In genomic region chr6:87158062-87158623, GRCm38 (mm10) we compare ENCODE assay signal across 33 mouse cellular contexts. TPM values are rescaled to one million over a fixed set of nuclear protein-coding genes. Genes with fewer than 3 reads are reported as not detected.
DNase-seq lines count a peak whose midpoint lies in the region; ATAC-seq and TF ChIP-seq lines count a peak whose summit lies in the region.
"Had no signal": no experiment of that assay in that cellular context is flagged by ENCODE, and none has a peak within 500 bp of the region (broad histone marks: within the 10 kb centered on the region; RNA-seq: fewer than 3 reads in every experiment).

No protein-coding gene starts in this region.

- H3K27me3 ChIP-seq in forebrain, embryonic 14.5 days (replicated peaks; ENCODE audit: control insufficient read depth, insufficient read depth, low read length) = no peaks in the 10 kb centered on the region
- H3K27me3 ChIP-seq in forebrain, embryonic 10.5 days (ENCODE audit: poor library complexity, severe bottlenecking) = no peaks in the 10 kb centered on the region
- H3K27me3 ChIP-seq: intestine, embryonic 15.5 days; midbrain, embryonic 12.5 days; neural tube, embryonic 13.5 days had no signal

- peak; percentile 48 for DNase-seq in forebrain, embryonic 14.5 days (ENCODE audit: low spot score)
- no peak for DNase-seq in forebrain, embryonic 10.5 days (ENCODE audit: extremely low spot score, low spot score)
- peak in 1 of 2 experiments; percentile 47 for DNase-seq in layer of hippocampus, adult 2 months (ENCODE audit: low spot score in 2 of 2)
- no peak for DNase-seq in layer of hippocampus, postnatal 10 days (ENCODE audit: low spot score in 2 of 2)
- DNase-seq in telencephalon, adult 2 months (ENCODE audit: low read depth, low spot score) = peak; percentile 54
- no peak for DNase-seq in liver
- DNase-seq: adrenal gland, postnatal 25 days; cerebellum, adult 9-10 months; gastrocnemius, postnatal 36 days; heart, postnatal 14 days; kidney, adult 2 months; kidney, postnatal 36 days; lung, postnatal 4 days; right cerebral cortex, postnatal 4 days; thymus, adult 2 months; thymus, postnatal 36 days had no signal

- H3K4me2 ChIP-seq in forebrain, embryonic 14.5 days (ENCODE audit: low read length) = no peak overlapping the region
- H3K4me2 ChIP-seq: intestine, embryonic 15.5 days; midbrain, embryonic 12.5 days; neural tube, embryonic 13.5 days had no signal

- no peaks in the 10 kb centered on the region for H3K9me3 ChIP-seq in forebrain, embryonic 14.5 days (replicated peaks; ENCODE audit: control insufficient read depth, low read length)
- no peaks in the 10 kb centered on the region for H3K9me3 ChIP-seq in forebrain, embryonic 10.5 days
- H3K9me3 ChIP-seq: hindbrain, embryonic 10.5 days; intestine, embryonic 15.5 days; midbrain, embryonic 12.5 days; neural tube, embryonic 13.5 days had no signal

- ATAC-seq in forebrain, embryonic 14.5 days = no peak
- ATAC-seq: CD4-positive, CD25-positive, alpha-beta regulatory T cell, adult 4 months; hindbrain, embryonic 16.5 days; intestine, embryonic 15.5 days had no signal

- 72% methylated on average over 7 of the region's 7 CpGs for WGBS in forebrain, embryonic 14.5 days
- 77% methylated on average over 7 of the region's 7 CpGs for WGBS in forebrain, embryonic 10.5 days

- no peaks in the 10 kb centered on the region for H3K36me3 ChIP-seq in forebrain, embryonic 14.5 days (ENCODE audit: control insufficient read depth, insufficient read depth, low read length)
- peaks cover 4% of the 10 kb centered on the region; the same call in 1 of the 2 replicates for H3K36me3 ChIP-seq in forebrain, embryonic 10.5 days (replicated peaks)
- H3K36me3 ChIP-seq: hindbrain, embryonic 10.5 days; intestine, embryonic 15.5 days; midbrain, embryonic 12.5 days; neural tube, embryonic 13.5 days had no signal

- TF ChIP-seq CTCF in layer of hippocampus, adult 2 months (conservative IDR thresholded peaks at IDR 0.05) = no peak
- no peak for TF ChIP-seq CTCF in cortical plate, adult 2 months (IDR thresholded peaks at IDR 0.05; ENCODE audit: extremely low read depth, insufficient read depth, low read length)

- no peak overlapping the region for H3K4me3 ChIP-seq in forebrain, embryonic 14.5 days (ENCODE audit: low read depth, low read length)
- no peak overlapping the region for H3K4me3 ChIP-seq in forebrain, embryonic 10.5 days
- H3K4me3 ChIP-seq in layer of hippocampus, adult 2 months = no peak overlapping the region
- no peak overlapping the region for H3K4me3 ChIP-seq in cortical plate, adult 2 months (ENCODE audit: insufficient read depth, low read length)
- H3K4me3 ChIP-seq: erythroblast, embryonic 14.5 days; gastrocnemius, adult 2 months; hindbrain, embryonic 10.5 days; intestine, embryonic 15.5 days; megakaryocyte, embryonic 14.5 days; midbrain, embryonic 12.5 days; neural tube, embryonic 13.5 days had no signal

- TF ChIP-seq POLR2A in cortical plate, adult 2 months (IDR thresholded peaks at IDR 0.05; ENCODE audit: extremely low read depth, insufficient read depth, low read length) = no peak

- H3K4me1 ChIP-seq in forebrain, embryonic 14.5 days (ENCODE audit: control insufficient read depth, insufficient read depth, low read length) = no peaks in the 10 kb centered on the region
- no peaks in the 10 kb centered on the region for H3K4me1 ChIP-seq in forebrain, embryonic 10.5 days
- 0 out of 2 replicates have a peak, but pooled peaks cover 1% of the 10 kb centered on the region for H3K4me1 ChIP-seq in cortical plate, adult 2 months (ENCODE audit: control insufficient read depth, insufficient read depth, low read length)
- H3K4me1 ChIP-seq: intestine, embryonic 15.5 days; megakaryocyte, embryonic 14.5 days; midbrain, embryonic 12.5 days had no signal

- no peak overlapping the region for H3K27ac ChIP-seq in forebrain, embryonic 14.5 days (ENCODE audit: low read depth, low read length)
- H3K27ac ChIP-seq in forebrain, embryonic 10.5 days = no peak overlapping the region
- peak overlapping the region; percentile 67 for H3K27ac ChIP-seq in layer of hippocampus, adult 2 months
- peak overlapping the region; percentile 35; the same call in 1 of the 2 replicates for H3K27ac ChIP-seq in cortical plate, adult 2 months (ENCODE audit: insufficient read depth, low read length)
- H3K27ac ChIP-seq: gastrocnemius, adult 2 months; hindbrain, embryonic 10.5 days; intestine, embryonic 15.5 days; midbrain, embryonic 12.5 days; neural tube, embryonic 13.5 days; stomach, postnatal 0 days had no signal

- H3K9ac ChIP-seq in forebrain, embryonic 14.5 days (ENCODE audit: low read length) = no peak overlapping the region
- H3K9ac ChIP-seq: intestine, embryonic 15.5 days; midbrain, embryonic 12.5 days; neural tube, embryonic 13.5 days had no signal

RNA-seq across cellular contexts. Expression of gene D6Ertd527e, which starts 53.6 kb away (rescaled TPM):
- polyA plus RNA-seq in forebrain, embryonic 14.5 days (2014; fragmentation: Nextera tagmentation; extraction: Ambion mirVana) = not detected in 2 replicates
- 0.09 and 0.19 TPM in 2 replicates for polyA plus RNA-seq in forebrain, embryonic 10.5 days (2016; fragmentation: Nextera tagmentation; extraction: Ambion mirVana)
- not detected for total RNA-seq in layer of hippocampus, adult 2 months (2021)
- not detected for total RNA-seq in layer of hippocampus, postnatal 10 days (2021)
- polyA plus RNA-seq in cortical plate, adult 2 months (2012; rRNA removed) = 0.31 TPM in 1 of 2 replicates, not detected in the other
- total RNA-seq: adrenal gland, adult 18-20 months; common myeloid progenitor, adult 5-6 weeks; gastrocnemius, adult 2 months; gastrocnemius, postnatal 36 days; heart, postnatal 14 days; left cerebral cortex, postnatal 14 days; liver, adult 2 months had no signal
- polyA plus RNA-seq: CD4-positive, CD25-positive, alpha-beta regulatory T cell, adult 4 months; erythroblast, embryonic 14.5 days; heart, embryonic 14.5 days; liver, adult 2 months; liver, embryonic 16.5 days; midbrain, embryonic 12.5 days had no signal

Comparison
In these comparisons a context has a peak if more than half of its experiments do, and no peak if none do; other contexts are left out.
1. DNase-seq: peak in forebrain, embryonic 14.5 days (single experiment) and telencephalon, adult 2 months (single experiment); none in forebrain, embryonic 10.5 days (single experiment), layer of hippocampus, postnatal 10 days (0 of 2) and liver (single experiment).
2. H3K27ac ChIP-seq: peak in layer of hippocampus, adult 2 months (single experiment) and cortical plate, adult 2 months (single experiment); none in forebrain, embryonic 14.5 days (single experiment) and forebrain, embryonic 10.5 days (single experiment).